Mouse (Mus musculus): Measurements from ENCODE around the gene 1110008L16Rik. TPM values are rescaled to one million over a fixed set of nuclear protein-coding genes. Genes with fewer than 3 reads are reported as not detected.

1110008L16Rik gene
- polyA plus RNA-seq, 1 experiment from 2014 or later, result 10.5 TPM

GRCm38 (mm10) chr12:55353423-55353822 is 54.0 kb downstream of the 1110008L16Rik start:
- ATAC-seq (ENCODE audit: low FRiP score, low TSS enrichment), result no peak
- Histone ChIP-seq H3K4me3 (replicated peaks; ENCODE audit: low read depth, low read length) (no peak overlapping the region), H3K4me1 (ENCODE audit: control insufficient read depth, insufficient read depth, low read length) (no peaks in the 10 kb centered on the region), H3K27ac (replicated peaks; ENCODE audit: low read depth, low read length) (no peak overlapping the region), H3K9me3 (ENCODE audit: control insufficient read depth, low read length) (no peaks in the 10 kb centered on the region), H3K9ac (replicated peaks; ENCODE audit: low read length) (no peak overlapping the region), H3K27me3 (ENCODE audit: control insufficient read depth, insufficient read depth, low read length) (no peaks in the 10 kb centered on the region), H3K4me2 (ENCODE audit: low read length) (no peak overlapping the region), H3K36me3 (ENCODE audit: control insufficient read depth, insufficient read depth, low read length) (no peaks in the 10 kb centered on the region)
- 86% methylated on average over 6 of the region's 6 CpGs for WGBS
- no peak for DNase-seq

DNA sequence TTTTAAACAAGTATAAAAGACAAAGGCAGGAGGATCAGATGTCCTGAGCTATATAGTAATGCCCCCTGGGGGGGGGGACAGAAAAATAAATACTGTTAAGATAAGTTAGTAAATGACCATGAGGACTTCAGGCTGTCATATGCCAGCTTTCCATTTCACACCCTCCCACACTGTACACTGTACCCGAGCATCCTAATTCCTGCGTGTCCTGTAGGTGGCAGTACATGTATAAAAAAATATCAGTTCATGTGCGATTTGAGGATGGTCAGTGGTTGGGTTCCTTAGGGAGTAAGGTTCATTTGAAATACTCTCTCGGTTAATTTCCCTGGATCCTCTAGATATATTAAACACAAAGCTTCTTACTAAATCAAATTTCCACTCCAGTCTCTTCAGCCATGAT is 55.5 kb downstream of the 1110008L16Rik start:
- Histone ChIP-seq H3K27me3 (ENCODE audit: control insufficient read depth, insufficient read depth, low read length) (no peaks in the 10 kb centered on the region), H3K4me2 (ENCODE audit: low read length) (no peak overlapping the region), H3K4me3 (replicated peaks; ENCODE audit: low read depth, low read length) (no peak overlapping the region), H3K9ac (replicated peaks; ENCODE audit: low read length) (no peak overlapping the region), H3K27ac (replicated peaks; ENCODE audit: low read depth, low read length) (no peak overlapping the region), H3K4me1 (ENCODE audit: control insufficient read depth, insufficient read depth, low read length) (no peaks in the 10 kb centered on the region), H3K36me3 (ENCODE audit: control insufficient read depth, insufficient read depth, low read length) (no peaks in the 10 kb centered on the region), H3K9me3 (ENCODE audit: control insufficient read depth, low read length) (no peaks in the 10 kb centered on the region)
- DNase-seq (peak; percentile 72), ATAC-seq (ENCODE audit: low FRiP score, low TSS enrichment) (peak; percentile 64)
- 55% methylated on average over 4 of the region's 4 CpGs for WGBS

GRCm38 (mm10) chr12:55357303-55357702 is 57.9 kb downstream of the 1110008L16Rik start:
- no peaks in the 10 kb centered on the region for H3K9me3 ChIP-seq (ENCODE audit: control insufficient read depth, low read length)
- H3K27me3 ChIP-seq (ENCODE audit: control insufficient read depth, insufficient read depth, low read length), result no peaks in the 10 kb centered on the region
- no peak overlapping the region for H3K4me2 ChIP-seq (ENCODE audit: low read length)
- H3K9ac ChIP-seq (replicated peaks; ENCODE audit: low read length), result no peak overlapping the region
- no peak overlapping the region for H3K27ac ChIP-seq (replicated peaks; ENCODE audit: low read depth, low read length)
- H3K4me1 ChIP-seq (ENCODE audit: control insufficient read depth, insufficient read depth, low read length), result no peaks in the 10 kb centered on the region
- H3K4me3 ChIP-seq (replicated peaks; ENCODE audit: low read depth, low read length), result no peak overlapping the region
- H3K36me3 ChIP-seq (ENCODE audit: control insufficient read depth, insufficient read depth, low read length), result no peaks in the 10 kb centered on the region
- ATAC-seq (ENCODE audit: low FRiP score, low TSS enrichment), result no peak
- no peak for DNase-seq
- 60% methylated on average over 1 of the region's 1 CpGs for WGBS

DNA sequence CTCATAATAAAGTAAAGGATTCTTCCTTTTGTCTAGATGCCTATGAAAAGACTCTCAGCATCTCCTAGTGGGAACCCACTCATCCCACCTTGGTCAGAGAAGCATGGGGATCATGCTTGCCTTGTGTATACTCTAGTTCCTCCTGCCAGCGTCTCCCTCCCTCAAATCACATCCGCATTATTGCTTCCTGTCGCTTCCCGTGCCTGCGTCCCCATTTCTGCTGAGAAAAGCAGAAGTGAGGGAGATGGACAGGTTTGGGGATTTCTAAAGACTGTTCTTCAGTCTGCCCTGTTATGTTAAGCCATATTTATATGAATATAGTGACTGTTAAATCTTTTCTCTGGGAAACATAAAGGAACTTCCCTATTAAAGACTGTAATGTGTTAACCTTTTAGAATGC is 61.6 kb downstream of the 1110008L16Rik start:
- H3K4me1 ChIP-seq (ENCODE audit: control insufficient read depth, insufficient read depth, low read length), result no peaks in the 10 kb centered on the region
- ATAC-seq (ENCODE audit: low FRiP score, low TSS enrichment), result no peak
- 90% methylated on average over 5 of the region's 5 CpGs for WGBS
- no peak overlapping the region for H3K4me2 ChIP-seq (ENCODE audit: low read length)
- no peak overlapping the region for H3K9ac ChIP-seq (replicated peaks; ENCODE audit: low read length)
- H3K27ac ChIP-seq (replicated peaks; ENCODE audit: low read depth, low read length), result no peak overlapping the region
- no peaks in the 10 kb centered on the region for H3K36me3 ChIP-seq (ENCODE audit: control insufficient read depth, insufficient read depth, low read length)
- DNase-seq, result no peak
- H3K27me3 ChIP-seq (ENCODE audit: control insufficient read depth, insufficient read depth, low read length), result no peaks in the 10 kb centered on the region
- H3K4me3 ChIP-seq (replicated peaks; ENCODE audit: low read depth, low read length), result no peak overlapping the region
- no peaks in the 10 kb centered on the region for H3K9me3 ChIP-seq (ENCODE audit: control insufficient read depth, low read length)

GRCm38 (mm10) chr12:55365083-55365482 is 65.7 kb downstream of the 1110008L16Rik start:
- H3K4me3 ChIP-seq (replicated peaks; ENCODE audit: low read depth, low read length), result no peak overlapping the region
- ATAC-seq (ENCODE audit: low FRiP score, low TSS enrichment) (no peak), DNase-seq (no peak)
- no peaks in the 10 kb centered on the region for H3K27me3 ChIP-seq (ENCODE audit: control insufficient read depth, insufficient read depth, low read length)
- H3K4me1 ChIP-seq (ENCODE audit: control insufficient read depth, insufficient read depth, low read length), result no peaks in the 10 kb centered on the region
- no peaks in the 10 kb centered on the region for H3K36me3 ChIP-seq (ENCODE audit: control insufficient read depth, insufficient read depth, low read length)
- WGBS, result 82% methylated on average over 2 of the region's 2 CpGs
- no peak overlapping the region for H3K9ac ChIP-seq (replicated peaks; ENCODE audit: low read length)
- H3K9me3 ChIP-seq (ENCODE audit: control insufficient read depth, low read length), result no peaks in the 10 kb centered on the region
- no peak overlapping the region for H3K27ac ChIP-seq (replicated peaks; ENCODE audit: low read depth, low read length)
- no peak overlapping the region for H3K4me2 ChIP-seq (ENCODE audit: low read length)

DNA sequence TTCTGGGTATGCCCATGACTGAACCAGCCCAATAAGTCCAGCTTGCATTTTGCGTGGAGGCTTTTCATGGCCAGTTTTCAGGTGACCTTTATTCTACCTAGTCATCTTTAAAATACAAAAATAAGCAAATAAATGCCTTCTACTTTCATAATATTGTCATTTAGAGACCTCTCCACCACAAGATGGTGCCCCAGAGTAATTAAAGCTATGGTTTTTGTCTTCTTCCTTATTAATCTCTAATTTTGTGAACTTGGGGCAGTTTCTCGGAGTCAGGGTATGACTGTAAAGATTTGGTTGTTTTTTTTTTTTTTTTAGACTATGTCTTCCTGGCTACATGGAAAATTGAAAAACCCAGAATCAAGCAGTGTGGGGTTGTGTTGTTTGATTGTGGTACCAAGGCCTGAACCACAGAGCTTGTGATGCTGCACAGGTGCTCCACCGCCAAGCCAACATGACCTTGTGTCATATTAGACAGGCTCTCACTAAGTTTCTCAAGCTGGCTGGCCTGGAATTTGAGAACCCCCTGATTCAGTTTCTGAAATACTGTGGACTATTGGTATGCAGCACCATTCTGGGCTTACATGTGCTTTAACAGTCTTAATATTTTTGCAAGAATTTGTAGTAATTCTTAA is 73.2 kb downstream of the 1110008L16Rik start:
- Histone ChIP-seq H3K27me3 (ENCODE audit: control insufficient read depth, insufficient read depth, low read length) (no peaks in the 10 kb centered on the region), H3K9me3 (ENCODE audit: control insufficient read depth, low read length) (no peaks in the 10 kb centered on the region), H3K4me3 (replicated peaks; ENCODE audit: low read depth, low read length) (no peak overlapping the region), H3K36me3 (ENCODE audit: control insufficient read depth, insufficient read depth, low read length) (no peaks in the 10 kb centered on the region), H3K4me2 (ENCODE audit: low read length) (no peak overlapping the region), H3K27ac (replicated peaks; ENCODE audit: low read depth, low read length) (no peak overlapping the region), H3K9ac (replicated peaks; ENCODE audit: low read length) (no peak overlapping the region), H3K4me1 (ENCODE audit: control insufficient read depth, insufficient read depth, low read length) (no peaks in the 10 kb centered on the region)
- no peak for ATAC-seq (ENCODE audit: low FRiP score, low TSS enrichment)
- DNase-seq, result peak; percentile 34
- WGBS, result 89% methylated on average over 3 of the region's 3 CpGs

DNA sequence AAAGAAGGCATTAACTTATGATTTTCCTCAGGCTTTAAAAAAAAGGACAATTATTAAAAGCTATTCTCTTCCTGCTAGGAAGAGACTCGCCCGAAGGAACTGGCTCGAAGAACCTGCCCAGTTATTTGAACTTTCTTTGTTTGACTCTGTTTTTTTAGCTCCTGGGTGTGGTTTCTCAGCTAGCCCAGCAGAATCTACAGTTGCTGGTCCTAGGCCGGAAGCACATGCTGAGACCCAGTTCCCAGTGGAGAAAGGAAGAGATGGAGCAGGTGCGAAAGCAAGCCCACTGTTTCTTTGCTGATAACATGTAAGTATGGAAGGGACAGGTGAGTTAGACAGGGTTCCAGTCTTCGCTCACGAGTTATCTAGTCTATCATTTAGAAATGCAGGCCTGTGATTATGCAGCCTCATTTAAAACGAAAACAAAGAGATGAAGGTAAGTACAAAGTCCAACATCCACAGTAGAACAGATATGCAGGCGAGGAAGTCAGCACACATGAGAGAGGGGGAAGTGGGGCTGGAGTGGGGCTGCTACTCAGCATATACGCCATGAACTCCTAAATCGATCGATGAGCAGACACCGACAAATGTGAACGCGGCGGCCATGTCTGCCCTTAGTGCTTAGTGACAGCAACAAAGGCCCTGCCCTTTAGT is 77.7 kb downstream of the 1110008L16Rik start:
- Histone ChIP-seq H3K27ac (replicated peaks; ENCODE audit: low read depth, low read length) (no peak overlapping the region), H3K4me3 (replicated peaks; ENCODE audit: low read depth, low read length) (no peak overlapping the region), H3K36me3 (ENCODE audit: control insufficient read depth, insufficient read depth, low read length) (no peaks in the 10 kb centered on the region), H3K9me3 (ENCODE audit: control insufficient read depth, low read length) (no peaks in the 10 kb centered on the region), H3K4me2 (ENCODE audit: low read length) (no peak overlapping the region), H3K27me3 (ENCODE audit: control insufficient read depth, insufficient read depth, low read length) (no peaks in the 10 kb centered on the region), H3K4me1 (ENCODE audit: control insufficient read depth, insufficient read depth, low read length) (no peaks in the 10 kb centered on the region), H3K9ac (replicated peaks; ENCODE audit: low read length) (no peak overlapping the region)
- WGBS, result 94% methylated on average over 16 of the region's 16 CpGs
- DNase-seq (no peak), ATAC-seq (ENCODE audit: low FRiP score, low TSS enrichment) (no peak)

GRCm38 (mm10) chr12:55377610-55377980 is 78.2 kb downstream of the 1110008L16Rik start:
- H3K9me3 ChIP-seq (ENCODE audit: control insufficient read depth, low read length), result no peaks in the 10 kb centered on the region
- no peaks in the 10 kb centered on the region for H3K27me3 ChIP-seq (ENCODE audit: control insufficient read depth, insufficient read depth, low read length)
- 72% methylated on average over 6 of the region's 6 CpGs for WGBS
- H3K36me3 ChIP-seq (ENCODE audit: control insufficient read depth, insufficient read depth, low read length), result no peaks in the 10 kb centered on the region
- DNase-seq, result no peak
- no peak for ATAC-seq (ENCODE audit: low FRiP score, low TSS enrichment)
- H3K9ac ChIP-seq (replicated peaks; ENCODE audit: low read length), result no peak overlapping the region
- H3K4me1 ChIP-seq (ENCODE audit: control insufficient read depth, insufficient read depth, low read length), result no peaks in the 10 kb centered on the region
- no peak overlapping the region for H3K27ac ChIP-seq (replicated peaks; ENCODE audit: low read depth, low read length)
- H3K4me3 ChIP-seq (replicated peaks; ENCODE audit: low read depth, low read length), result no peak overlapping the region
- H3K4me2 ChIP-seq (ENCODE audit: low read length), result no peak overlapping the region

- no peaks in the 10 kb centered on the region for H3K27me3 ChIP-seq (ENCODE audit: control insufficient read depth, insufficient read depth, low read length)
- no peaks in the 10 kb centered on the region for H3K9me3 ChIP-seq (ENCODE audit: control insufficient read depth, low read length)
- WGBS, result 84% methylated on average over 10 of the region's 10 CpGs
- H3K4me2 ChIP-seq (ENCODE audit: low read length), result no peak within 1 kb of the TSS
- ATAC-seq (ENCODE audit: low FRiP score, low TSS enrichment), result no peak
- no peak within 1 kb of the TSS for H3K4me3 ChIP-seq (replicated peaks; ENCODE audit: low read depth, low read length)
- DNase-seq, result no peak
- no peaks in the 10 kb centered on the region for H3K36me3 ChIP-seq (ENCODE audit: control insufficient read depth, insufficient read depth, low read length)
- H3K4me1 ChIP-seq (ENCODE audit: control insufficient read depth, insufficient read depth, low read length), result no peaks in the 10 kb centered on the region
- no peak within 1 kb of the TSS for H3K9ac ChIP-seq (replicated peaks; ENCODE audit: low read length)
- no peak within 1 kb of the TSS for H3K27ac ChIP-seq (replicated peaks; ENCODE audit: low read depth, low read length)
These were observed 84.8 kb downstream of the 1110008L16Rik start, which contains the start of gene Psma6 for GRCm38 (mm10) chr12:55384023-55384749. Gene Psma6, plus strand, starts transcription at chr12:55384222.
